ENCODE assay signal across 16 mouse cellular contexts in genomic region chr1:168179691-168180090, GRCm38 (mm10).
DNase-seq lines count a peak whose midpoint lies in the region; ATAC-seq and TF ChIP-seq lines count a peak whose summit lies in the region.
"Had no signal": no experiment of that assay in that cellular context is flagged by ENCODE, and none has a peak within 500 bp of the region (broad histone marks: within the 10 kb centered on the region; RNA-seq: fewer than 3 reads in every experiment).

No protein-coding gene starts in this region.

- no peak for ATAC-seq in Patski
- no peak for ATAC-seq in megakaryocyte progenitor cell, adult 5-6 weeks (replicated peaks; ENCODE audit: poor library complexity)
- ATAC-seq: forebrain, embryonic 15.5 days had no signal

- POLR2A ChIA-PET in Patski (lab: Charles Lee), result no interaction called here

- in situ Hi-C loops in Patski (cut with MboI; ENCODE audit: low pct_unique_long_range_greater_than_20kb), result no loop called here

- DNase-seq in heart, adult 11 months, result peak; percentile 91
- DNase-seq in heart, adult 9 months (ENCODE audit: low spot score in 2 of 2), result no peak
- DNase-seq in left cerebral cortex, adult 2 months (ENCODE audit: extremely low spot score in 1 of 2, low spot score in 2 of 2), result no peak
- no peak for DNase-seq in left cerebral cortex, adult 18-20 months (ENCODE audit: low spot score in 2 of 2)
- peak; percentile 17 for DNase-seq in Patski (ENCODE audit: low read depth, low spot score)
- DNase-seq: adrenal gland, adult 2 months; cerebellum, adult 8-10 months; embryo, embryonic 11 days; lung, postnatal 14 days had no signal

- no peaks in the 10 kb centered on the region for H3K27me3 ChIP-seq in Patski
- H3K27me3 ChIP-seq in small intestine, adult 2 months (ENCODE audit: control insufficient read depth, insufficient read depth, low read length), result no peaks in the 10 kb centered on the region
- H3K27me3 ChIP-seq: forebrain, embryonic 15.5 days; hindbrain, embryonic 15.5 days; limb, embryonic 13.5 days; neural tube, embryonic 15.5 days had no signal

- CTCF ChIA-PET in Patski (lab: Charles Lee), result interaction anchor here (1.4 kb wide), 1 partner anchor 16 kb away, joined by 3 read pairs; no protein-coding TSS in a partner anchor

- 0 out of 2 replicates have a peak, but pooled peaks cover 2% of the 10 kb centered on the region for H3K36me3 ChIP-seq in small intestine, adult 2 months (ENCODE audit: control insufficient read depth, insufficient read depth, low read length)

- intact Hi-C loops in left cerebral cortex, adult 2 months (cut with DNase I), result no loop called here

- 88% methylated on average over 11 of the region's 11 CpGs for WGBS in small intestine, adult 2 months

- H3K4me1 ChIP-seq in small intestine, adult 2 months (ENCODE audit: control insufficient read depth, insufficient read depth, insufficient read length, low read length), result no peaks in the 10 kb centered on the region
- H3K4me1 ChIP-seq: hindbrain, embryonic 15.5 days; limb, embryonic 13.5 days; neural tube, embryonic 15.5 days had no signal

- no peak overlapping the region for H3K4me3 ChIP-seq in left cerebral cortex, adult 2 months
- H3K4me3 ChIP-seq in small intestine, adult 2 months (ENCODE audit: low read depth, low read length), result no peak overlapping the region
- H3K4me3 ChIP-seq: erythroblast, embryonic 14.5 days; forebrain, embryonic 15.5 days; hindbrain, embryonic 15.5 days; limb, embryonic 13.5 days; neural tube, embryonic 15.5 days had no signal

- peak overlapping the region; percentile 24 for H3K27ac ChIP-seq in left cerebral cortex, adult 2 months
- H3K27ac ChIP-seq in small intestine, adult 2 months (ENCODE audit: insufficient read depth, low read depth, low read length), result peak overlapping the region; percentile 1; the same call in 1 of the 2 replicates
- H3K27ac ChIP-seq: hindbrain, embryonic 15.5 days; limb, embryonic 13.5 days; neural tube, embryonic 15.5 days had no signal

- TF ChIP-seq CTCF in left cerebral cortex, adult 2 months (IDR thresholded peaks at IDR 0.05), result no peak
- no peak for TF ChIP-seq CTCF in Patski (IDR thresholded peaks at IDR 0.05)
- TF ChIP-seq CTCF in small intestine, adult 2 months (IDR thresholded peaks at IDR 0.05; ENCODE audit: extremely low read depth, insufficient read length, insufficient replicate concordance, low read depth, low read length), result no peak

- TF ChIP-seq POLR2A in small intestine, adult 2 months (IDR thresholded peaks at IDR 0.05; ENCODE audit: low read depth, low read length), result no peak

Comparison
In these comparisons a context has a peak if more than half of its experiments do, and no peak if none do; other contexts are left out.
1. DNase-seq: peak in heart, adult 11 months (single experiment) and Patski (single experiment); none in heart, adult 9 months (0 of 2), left cerebral cortex, adult 2 months (0 of 2) and left cerebral cortex, adult 18-20 months (0 of 2).